Mouse (Mus musculus) left cerebral cortex, postnatal 4 days (tissue): ENCODE data around the gene Krt80. TPM values are rescaled to one million over a fixed set of nuclear protein-coding genes. Genes with fewer than 3 reads are reported as not detected.
A peak's percentile ranks its signal among the peaks of the same experiment; 100 is the strongest.

ENCODE experiments used
- DNase-seq: peaks from one replicate; pipeline ENCODE4 v3.0.0-alpha.2; 2022
- intact Hi-C: fragments of 180-260 bp; cut with DNase I; formaldehyde crosslinking; loops from one replicate; pipeline ENCODE4 v1.15.1; 2025
- total RNA-seq, 2 experiments: library from RNA; stranded (reverse); gene quantifications; 2 replicates each; pipeline ENCODE4 v1.2.3; 2021

Krt80 gene
- under 1 TPM; 0.46 to 0.60 TPM for total RNA-seq

GRCm38 (mm10) chr15:101370101-101370911, at the start of gene Krt80:
Krt80 (minus strand) TSS chr15:101370162.
- intact Hi-C loops: no loop called here
- peak; percentile 68 for DNase-seq

GRCm38 (mm10) chr15:101418950-101419349, 49.0 kb upstream of the Krt80 start:
- intact Hi-C loops: no loop called here
- no peak for DNase-seq

- intact Hi-C loops: no loop called here
- no peak for DNase-seq
Observed at GRCm38 (mm10) chr15:101414807-101415565, 45.0 kb upstream of the Krt80 start.

- intact Hi-C loops: no loop called here
- no peak for DNase-seq
Observed at GRCm38 (mm10) chr15:101413916-101414635, 44.1 kb upstream of the Krt80 start.

GRCm38 (mm10) chr15:101412188-101412587, 42.2 kb upstream of the Krt80 start:
- no peak for DNase-seq
- intact Hi-C loops: no loop called here

- intact Hi-C loops: no loop called here
- no peak for DNase-seq
Observed at GRCm38 (mm10) chr15:101410775-101411174, 40.8 kb upstream of the Krt80 start, which contains the start of gene Krt7. Krt7 (plus strand) TSS chr15:101411043.

- DNase-seq: no peak
- intact Hi-C loops: no loop called here
Observed at GRCm38 (mm10) chr15:101398269-101398668, 28.3 kb upstream of the Krt80 start.

- intact Hi-C loops: no loop called here
Observed at GRCm38 (mm10) chr15:101397683-101398082, 27.7 kb upstream of the Krt80 start.

GRCm38 (mm10) chr15:101396921-101397320, 27.0 kb upstream of the Krt80 start:
- intact Hi-C loops: no loop called here
- no peak for DNase-seq

More at GRCm38 (mm10) chr15:101397683-101398082, 27.7 kb upstream of the Krt80 start:
- no peak for DNase-seq

GRCm38 (mm10) chr15:101396466-101396865, 26.5 kb upstream of the Krt80 start:
- intact Hi-C loops: no loop called here

GRCm38 (mm10) chr15:101394908-101395307, 24.9 kb upstream of the Krt80 start:
- no peak for DNase-seq

More at GRCm38 (mm10) chr15:101396466-101396865, 26.5 kb upstream of the Krt80 start:
- no peak for DNase-seq

GRCm38 (mm10) chr15:101392251-101392650, 22.3 kb upstream of the Krt80 start:
- DNase-seq: no peak
- intact Hi-C loops: no loop called here

More at GRCm38 (mm10) chr15:101394908-101395307, 24.9 kb upstream of the Krt80 start:
- intact Hi-C loops: no loop called here

- intact Hi-C loops: no loop called here
- DNase-seq: no peak
Observed at GRCm38 (mm10) chr15:101390203-101390602, 20.2 kb upstream of the Krt80 start.

GRCm38 (mm10) chr15:101388034-101388541, 18.1 kb upstream of the Krt80 start:
- DNase-seq: no peak
- intact Hi-C loops: no loop called here

- intact Hi-C loops: no loop called here
Observed at GRCm38 (mm10) chr15:101387176-101387575, 17.2 kb upstream of the Krt80 start.

GRCm38 (mm10) chr15:101385064-101385463, 15.1 kb upstream of the Krt80 start:
- DNase-seq: no peak

More at GRCm38 (mm10) chr15:101387176-101387575, 17.2 kb upstream of the Krt80 start:
- no peak for DNase-seq

GRCm38 (mm10) chr15:101384610-101385009, 14.6 kb upstream of the Krt80 start:
- no peak for DNase-seq
- intact Hi-C loops: no loop called here

More at GRCm38 (mm10) chr15:101385064-101385463, 15.1 kb upstream of the Krt80 start:
- intact Hi-C loops: no loop called here

GRCm38 (mm10) chr15:101382811-101383210, 12.8 kb upstream of the Krt80 start:
- intact Hi-C loops: no loop called here
- DNase-seq: peak; percentile 92

- intact Hi-C loops: no loop called here
- DNase-seq: no peak
Observed at GRCm38 (mm10) chr15:101381758-101382157, 11.8 kb upstream of the Krt80 start.

GRCm38 (mm10) chr15:101378646-101379045, 8.7 kb upstream of the Krt80 start:
- no peak for DNase-seq
- intact Hi-C loops: no loop called here

GRCm38 (mm10) chr15:101376776-101377061, 6.8 kb upstream of the Krt80 start:
- intact Hi-C loops: no loop called here
- no peak for DNase-seq
